Comparison of ENCODE assay signal across 19 mouse cellular contexts in genomic region chr2:167209900-167210299, GRCm38 (mm10). TPM values are rescaled to one million over a fixed set of nuclear protein-coding genes. Genes with fewer than 3 reads are reported as not detected.
A peak's percentile ranks its signal among the peaks of the same experiment; 100 is the strongest.
DNase-seq lines count a peak whose midpoint lies in the region; ATAC-seq and TF ChIP-seq lines count a peak whose summit lies in the region.
"Had no signal": no experiment of that assay in that cellular context is flagged by ENCODE, and none has a peak within 500 bp of the region (broad histone marks: within the 10 kb centered on the region; RNA-seq: fewer than 3 reads in every experiment).

No protein-coding gene starts in this region.

- peak; percentile 45 for DNase-seq in adrenal gland, postnatal 14 days
- no peak for DNase-seq in adrenal gland, adult 8-10 months
- peak; percentile 34 for DNase-seq in hindbrain, postnatal 0 days (ENCODE audit: low spot score)
- peak; percentile 79 for DNase-seq in cerebellum, adult 8-10 months
- DNase-seq in cerebellum, postnatal 36 days = peak; percentile 85
- DNase-seq in midbrain, postnatal 0 days (ENCODE audit: low spot score) = no peak
- DNase-seq in urinary bladder, postnatal 25 days (ENCODE audit: low spot score) = no peak
- DNase-seq: adrenal gland, postnatal 36 days; gastrocnemius, postnatal 14 days; heart, adult 11 months; kidney, adult 11 months; thymus, postnatal 36 days had no signal

- H3K9me3 ChIP-seq in hindbrain, postnatal 0 days (ENCODE audit: low read length) = no peaks in the 10 kb centered on the region
- H3K9me3 ChIP-seq in hindbrain, embryonic 13.5 days = no peaks in the 10 kb centered on the region
- H3K9me3 ChIP-seq in midbrain, postnatal 0 days (ENCODE audit: low read length) = no peaks in the 10 kb centered on the region
- H3K9me3 ChIP-seq: embryonic facial prominence, embryonic 10.5 days; forebrain, embryonic 15.5 days; neural tube, embryonic 15.5 days; stomach, embryonic 15.5 days had no signal

- H3K4me2 ChIP-seq in hindbrain, postnatal 0 days (ENCODE audit: low read depth, low read length) = no peak overlapping the region
- H3K4me2 ChIP-seq in hindbrain, embryonic 13.5 days = no peak overlapping the region
- H3K4me2 ChIP-seq in midbrain, postnatal 0 days (ENCODE audit: low read depth, low read length, poor library complexity, severe bottlenecking) = no peak overlapping the region
- H3K4me2 ChIP-seq: forebrain, embryonic 15.5 days; neural tube, embryonic 15.5 days; stomach, embryonic 15.5 days had no signal

- H3K4me3 ChIP-seq in hindbrain, postnatal 0 days (ENCODE audit: low read length) = no peak overlapping the region
- no peak overlapping the region for H3K4me3 ChIP-seq in hindbrain, embryonic 13.5 days
- no peak overlapping the region for H3K4me3 ChIP-seq in midbrain, postnatal 0 days (ENCODE audit: low read depth, low read length)
- H3K4me3 ChIP-seq: embryonic facial prominence, embryonic 10.5 days; forebrain, embryonic 15.5 days; neural tube, embryonic 15.5 days; stomach, embryonic 15.5 days had no signal

- no peak for ATAC-seq in hindbrain, postnatal 0 days
- ATAC-seq in hindbrain, embryonic 13.5 days (ENCODE audit: low FRiP score) = no peak
- no peak for ATAC-seq in midbrain, postnatal 0 days (ENCODE audit: low FRiP score)
- ATAC-seq: forebrain, embryonic 15.5 days had no signal

- H3K27ac ChIP-seq in hindbrain, postnatal 0 days = no peak overlapping the region
- no peak overlapping the region for H3K27ac ChIP-seq in hindbrain, embryonic 13.5 days
- H3K27ac ChIP-seq in midbrain, postnatal 0 days (ENCODE audit: low read depth, low read length) = no peak overlapping the region
- H3K27ac ChIP-seq: embryonic facial prominence, embryonic 10.5 days; forebrain, embryonic 15.5 days; kidney, postnatal 0 days; macrophage; neural tube, embryonic 15.5 days; stomach, embryonic 15.5 days had no signal

- H3K27me3 ChIP-seq in hindbrain, postnatal 0 days (ENCODE audit: insufficient read depth, low read length) = no peaks in the 10 kb centered on the region
- H3K27me3 ChIP-seq in hindbrain, embryonic 13.5 days = no peaks in the 10 kb centered on the region
- H3K27me3 ChIP-seq in midbrain, postnatal 0 days (ENCODE audit: insufficient read depth, low read length) = no peaks in the 10 kb centered on the region
- H3K27me3 ChIP-seq: forebrain, embryonic 15.5 days; neural tube, embryonic 15.5 days; stomach, embryonic 15.5 days had no signal

- H3K36me3 ChIP-seq in hindbrain, postnatal 0 days (ENCODE audit: insufficient read depth, low read length) = no peaks in the 10 kb centered on the region
- H3K36me3 ChIP-seq in hindbrain, embryonic 13.5 days = no peaks in the 10 kb centered on the region
- H3K36me3 ChIP-seq in midbrain, postnatal 0 days (ENCODE audit: insufficient read depth, low read length) = no peaks in the 10 kb centered on the region
- H3K36me3 ChIP-seq: forebrain, embryonic 15.5 days; neural tube, embryonic 15.5 days had no signal

- 50% methylated on average over 9 of the region's 9 CpGs for WGBS in hindbrain, postnatal 0 days
- 75% methylated on average over 9 of the region's 9 CpGs for WGBS in hindbrain, embryonic 13.5 days
- 70% methylated on average over 9 of the region's 9 CpGs for WGBS in midbrain, postnatal 0 days

- H3K9ac ChIP-seq in hindbrain, postnatal 0 days (replicated peaks; ENCODE audit: low read length) = no peak overlapping the region
- H3K9ac ChIP-seq in hindbrain, embryonic 13.5 days = no peak overlapping the region
- no peak overlapping the region for H3K9ac ChIP-seq in midbrain, postnatal 0 days (replicated peaks; ENCODE audit: low read length, poor library complexity, severe bottlenecking)
- H3K9ac ChIP-seq: forebrain, embryonic 15.5 days; neural tube, embryonic 15.5 days; stomach, embryonic 15.5 days had no signal

- H3K4me1 ChIP-seq in hindbrain, postnatal 0 days (ENCODE audit: insufficient read depth, low read length) = no peaks in the 10 kb centered on the region
- no peaks in the 10 kb centered on the region for H3K4me1 ChIP-seq in hindbrain, embryonic 13.5 days (replicated peaks)
- no peaks in the 10 kb centered on the region for H3K4me1 ChIP-seq in midbrain, postnatal 0 days (ENCODE audit: insufficient read depth, low read length)
- H3K4me1 ChIP-seq: forebrain, embryonic 15.5 days; neural tube, embryonic 15.5 days; stomach, embryonic 15.5 days had no signal

- no peak for TF ChIP-seq CTCF in hindbrain, postnatal 0 days (IDR thresholded peaks at IDR 0.05; ENCODE audit: low read depth)
- TF ChIP-seq CTCF in midbrain, postnatal 0 days (IDR thresholded peaks at IDR 0.05) = no peak

RNA-seq across cellular contexts. Expression of gene Kcnb1, which starts 19.9 kb away (rescaled TPM):
- total RNA-seq in adrenal gland, postnatal 14 days (2021) = 16.4 and 22.1 TPM in 2 replicates
- 10 to 100 TPM; 12.6 to 27.7 (median 18.8) TPM for total RNA-seq in adrenal gland, adult 8-10 months (2022)
- total RNA-seq in hindbrain, postnatal 0 days (2014; rRNA removed) = 21.5 and 33.6 TPM in 2 replicates
- polyA plus RNA-seq in hindbrain, postnatal 0 days (2015; fragmentation: Nextera tagmentation; extraction: Ambion mirVana) = 4.0 and 5.1 TPM in 2 replicates
- 2.2 and 2.4 TPM in 2 replicates for polyA plus RNA-seq in hindbrain, embryonic 13.5 days (2015; fragmentation: Nextera tagmentation; extraction: Ambion mirVana)
- total RNA-seq in midbrain, postnatal 0 days (2014; rRNA removed) = 29.8 and 30.0 TPM in 2 replicates
- 5.6 and 6.4 TPM in 2 replicates for polyA plus RNA-seq in midbrain, postnatal 0 days (2015; fragmentation: Nextera tagmentation; extraction: Ambion mirVana)

RNA-seq across cellular contexts. Expression of gene Ptgis, which starts 30.5 kb away (rescaled TPM):
- total RNA-seq in adrenal gland, postnatal 14 days (2021) = 17.1 and 20.4 TPM in 2 replicates
- 10 to 100 TPM; 26.8 to 54.4 (median 40.8) TPM for total RNA-seq in adrenal gland, adult 8-10 months (2022)
- 3.2 and 7.7 TPM in 2 replicates for total RNA-seq in hindbrain, postnatal 0 days (2014; rRNA removed)
- 4.1 and 4.4 TPM in 2 replicates for polyA plus RNA-seq in hindbrain, postnatal 0 days (2015; fragmentation: Nextera tagmentation; extraction: Ambion mirVana)
- 5.8 and 6.5 TPM in 2 replicates for polyA plus RNA-seq in hindbrain, embryonic 13.5 days (2015; fragmentation: Nextera tagmentation; extraction: Ambion mirVana)
- total RNA-seq in midbrain, postnatal 0 days (2014; rRNA removed) = 4.3 and 6.1 TPM in 2 replicates
- polyA plus RNA-seq in midbrain, postnatal 0 days (2015; fragmentation: Nextera tagmentation; extraction: Ambion mirVana) = 3.9 and 4.7 TPM in 2 replicates
- polyA plus RNA-seq: macrophage had no signal

Comparison
In these comparisons a context has a peak if more than half of its experiments do, and no peak if none do; other contexts are left out.
1. DNase-seq: peak in adrenal gland, postnatal 14 days (single experiment), hindbrain, postnatal 0 days (single experiment), cerebellum, adult 8-10 months (single experiment) and cerebellum, postnatal 36 days (2 of 2); none in adrenal gland, adult 8-10 months (single experiment), midbrain, postnatal 0 days (single experiment) and urinary bladder, postnatal 25 days (single experiment).